Mouse (Mus musculus): ENCODE data around the gene BC035044. TPM values are rescaled to one million over a fixed set of nuclear protein-coding genes. Genes with fewer than 3 reads are reported as not detected.

The BC035044 gene
- polyA plus RNA-seq, 1 experiment from 2014 or later = 0.59 TPM

DNA sequence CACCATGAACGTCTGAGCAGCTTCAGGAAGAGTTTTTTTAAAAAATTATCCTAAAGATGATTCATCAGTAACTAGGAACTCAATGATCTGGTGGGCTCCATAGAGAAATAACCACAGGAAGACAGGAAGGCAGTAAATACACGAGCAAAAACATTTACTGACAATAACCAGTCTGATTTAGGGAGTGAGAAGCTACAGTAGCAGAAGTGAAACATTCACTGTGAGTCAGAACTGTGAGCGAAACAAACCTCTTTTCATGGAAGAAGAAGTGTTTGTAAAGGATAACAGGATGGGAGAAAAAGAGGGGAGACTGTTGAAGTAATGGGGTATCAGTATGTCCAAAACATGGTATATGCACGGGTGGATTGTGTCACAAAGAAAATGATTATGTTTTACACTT, 61.1 kb downstream of the BC035044 start:
- no peak for TF ChIP-seq CTCF (IDR thresholded peaks at IDR 0.05; ENCODE audit: low read depth)
- no peak for TF ChIP-seq EP300 (optimal IDR thresholded peaks at IDR 0.05)
- no peak overlapping the region for H3K4me2 ChIP-seq (replicated peaks; ENCODE audit: low read depth)
- DNase-seq (ENCODE audit: low spot score) (no peak), ATAC-seq (ENCODE audit: low FRiP score, low TSS enrichment) (no peak)
- H3K9ac ChIP-seq (ENCODE audit: low read length) = no peak overlapping the region
- no peak overlapping the region for H3K4me3 ChIP-seq (ENCODE audit: low read depth, low read length)
- no peak overlapping the region for H3K27ac ChIP-seq (replicated peaks)
- H3K9me3 ChIP-seq (ENCODE audit: control insufficient read depth, low read length) = no peaks in the 10 kb centered on the region
- WGBS = 54% methylated on average over 4 of the region's 4 CpGs
- H3K4me1 ChIP-seq (replicated peaks; ENCODE audit: control insufficient read depth, insufficient read depth) = no peaks in the 10 kb centered on the region; the same call in 1 of the 2 replicates
- H3K27me3 ChIP-seq (ENCODE audit: control insufficient read depth, insufficient read depth, low read length) = no peaks in the 10 kb centered on the region
- no peaks in the 10 kb centered on the region for H3K36me3 ChIP-seq (ENCODE audit: control insufficient read depth, insufficient read depth, low read length)

DNA sequence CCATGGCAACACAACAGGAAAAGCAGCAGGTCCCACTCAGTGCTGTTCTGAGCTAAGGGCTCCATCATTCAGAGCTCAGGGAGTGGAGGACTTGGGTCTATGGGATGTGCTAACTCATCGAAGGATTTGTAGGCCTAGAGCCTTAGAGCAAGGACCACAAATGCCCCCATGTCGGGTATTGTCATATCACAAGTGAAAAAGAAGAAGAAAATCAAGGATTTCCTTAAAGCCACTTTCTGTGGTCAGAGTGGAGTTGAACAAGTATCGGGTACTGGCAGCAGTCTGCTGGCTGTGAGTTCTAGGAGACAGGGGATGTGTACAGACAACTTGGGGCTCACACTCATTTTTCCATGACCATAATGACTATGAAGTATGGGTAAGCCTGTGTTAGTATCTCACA, 64.1 kb downstream of the BC035044 start:
- Histone ChIP-seq H3K4me1 (replicated peaks; ENCODE audit: control insufficient read depth, insufficient read depth) (no peaks in the 10 kb centered on the region; the same call in 1 of the 2 replicates), H3K4me3 (ENCODE audit: low read depth, low read length) (no peak overlapping the region), H3K27ac (replicated peaks) (no peak overlapping the region), H3K9ac (ENCODE audit: low read length) (no peak overlapping the region), H3K27me3 (ENCODE audit: control insufficient read depth, insufficient read depth, low read length) (no peaks in the 10 kb centered on the region), H3K9me3 (ENCODE audit: control insufficient read depth, low read length) (no peaks in the 10 kb centered on the region), H3K36me3 (ENCODE audit: control insufficient read depth, insufficient read depth, low read length) (no peaks in the 10 kb centered on the region), H3K4me2 (replicated peaks; ENCODE audit: low read depth) (no peak overlapping the region)
- ATAC-seq (ENCODE audit: low FRiP score, low TSS enrichment) (no peak), DNase-seq (ENCODE audit: low spot score) (no peak)
- 79% methylated on average over 3 of the region's 3 CpGs for WGBS
- TF ChIP-seq EP300 (optimal IDR thresholded peaks at IDR 0.05) = no peak
- TF ChIP-seq CTCF (IDR thresholded peaks at IDR 0.05; ENCODE audit: low read depth) = no peak

DNA sequence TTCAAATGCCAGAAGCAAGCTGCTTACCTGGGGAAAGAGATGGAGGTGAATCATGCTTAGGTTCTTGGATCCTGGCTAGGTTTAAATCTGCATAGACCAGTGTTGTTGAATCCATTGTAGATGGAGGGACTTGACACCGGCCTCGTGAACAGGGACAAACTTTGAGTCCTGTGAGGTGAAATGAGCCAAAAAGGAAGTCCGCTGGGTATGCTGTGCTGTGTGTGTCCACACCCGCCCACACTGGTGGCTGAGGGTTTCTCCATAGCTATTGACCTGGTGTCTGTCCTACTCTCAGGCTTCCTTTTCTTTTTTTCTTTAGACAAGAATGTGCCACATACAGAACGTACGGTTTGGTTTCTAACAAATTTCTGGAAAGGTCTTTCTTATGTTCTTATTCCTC, 64.8 kb downstream of the BC035044 start, which contains the start of the genes Gm44511 and Klrb1b:
TSS of gene Gm44511 (minus strand) at position 184 of the 400 bp plus-strand sequence.
TSS of gene Klrb1b (minus strand) at position 200 of the 400 bp plus-strand sequence.
- ATAC-seq (ENCODE audit: low FRiP score, low TSS enrichment) (no peak), DNase-seq (ENCODE audit: low spot score) (no peak)
- 82% methylated on average over 6 of the region's 6 CpGs for WGBS
- H3K4me1 ChIP-seq (replicated peaks; ENCODE audit: control insufficient read depth, insufficient read depth) = no peaks in the 10 kb centered on the region; the same call in 1 of the 2 replicates
- no peaks in the 10 kb centered on the region for H3K9me3 ChIP-seq (ENCODE audit: control insufficient read depth, low read length)
- no peak within 1 kb of the TSS for H3K4me3 ChIP-seq (ENCODE audit: low read depth, low read length)
- H3K27me3 ChIP-seq (ENCODE audit: control insufficient read depth, insufficient read depth, low read length) = no peaks in the 10 kb centered on the region
- no peak within 1 kb of the TSS for H3K27ac ChIP-seq (replicated peaks)
- H3K36me3 ChIP-seq (ENCODE audit: control insufficient read depth, insufficient read depth, low read length) = no peaks in the 10 kb centered on the region
- H3K9ac ChIP-seq (ENCODE audit: low read length) = no peak within 1 kb of the TSS
- no peak for TF ChIP-seq CTCF (IDR thresholded peaks at IDR 0.05; ENCODE audit: low read depth)
- TF ChIP-seq EP300 (optimal IDR thresholded peaks at IDR 0.05) = no peak
- H3K4me2 ChIP-seq (replicated peaks; ENCODE audit: low read depth) = no peak within 1 kb of the TSS

DNA sequence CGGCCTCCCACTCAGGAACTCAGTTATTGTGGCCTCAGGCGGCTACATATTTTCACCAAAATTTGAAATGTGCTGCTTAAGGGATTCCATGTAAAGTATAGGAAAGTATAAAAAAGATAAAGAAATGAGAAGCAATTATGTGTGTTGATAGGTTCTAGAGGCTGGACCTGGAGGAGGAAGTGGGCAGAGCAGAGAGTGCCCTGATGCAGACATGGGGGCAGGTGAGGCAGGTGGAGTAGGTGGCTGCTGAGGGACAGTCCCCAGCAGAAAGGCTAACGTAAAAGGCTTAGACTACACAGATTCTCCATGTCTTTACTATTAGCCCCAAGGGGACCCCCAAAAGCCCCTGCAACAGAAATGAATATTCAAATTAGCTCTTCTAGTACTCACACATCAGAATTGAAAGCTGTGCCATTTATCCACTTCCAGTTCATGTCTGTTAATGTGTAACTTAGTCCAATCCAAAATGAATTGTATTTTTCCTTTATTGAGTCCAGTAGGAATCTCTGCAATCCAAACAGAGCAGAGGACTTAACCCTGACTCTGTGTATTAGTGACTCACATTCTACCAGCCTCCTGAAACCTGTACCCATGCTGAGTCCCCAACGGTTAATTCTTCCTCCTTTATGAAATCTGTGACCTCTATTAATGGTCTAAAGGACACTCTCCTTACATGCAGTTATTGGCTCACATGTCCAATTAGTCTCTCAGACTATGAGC, 72.7 kb downstream of the BC035044 start:
- H3K4me1 ChIP-seq (replicated peaks; ENCODE audit: control insufficient read depth, insufficient read depth) = no peaks in the 10 kb centered on the region
- no peaks in the 10 kb centered on the region for H3K36me3 ChIP-seq (ENCODE audit: control insufficient read depth, insufficient read depth, low read length)
- H3K4me3 ChIP-seq (ENCODE audit: low read depth, low read length) = no peak overlapping the region
- H3K27me3 ChIP-seq (ENCODE audit: control insufficient read depth, insufficient read depth, low read length) = no peaks in the 10 kb centered on the region
- no peak overlapping the region for H3K9ac ChIP-seq (ENCODE audit: low read length)
- TF ChIP-seq EP300 (optimal IDR thresholded peaks at IDR 0.05) = no peak
- no peak for TF ChIP-seq CTCF (IDR thresholded peaks at IDR 0.05; ENCODE audit: low read depth)
- DNase-seq (ENCODE audit: low spot score) (no peak), ATAC-seq (ENCODE audit: low FRiP score, low TSS enrichment) (no peak)
- H3K9me3 ChIP-seq (ENCODE audit: control insufficient read depth, low read length) = no peaks in the 10 kb centered on the region
- no peak overlapping the region for H3K4me2 ChIP-seq (replicated peaks; ENCODE audit: low read depth)
- H3K27ac ChIP-seq (replicated peaks) = no peak overlapping the region
- WGBS = 76% methylated on average over 4 of the region's 4 CpGs

DNA sequence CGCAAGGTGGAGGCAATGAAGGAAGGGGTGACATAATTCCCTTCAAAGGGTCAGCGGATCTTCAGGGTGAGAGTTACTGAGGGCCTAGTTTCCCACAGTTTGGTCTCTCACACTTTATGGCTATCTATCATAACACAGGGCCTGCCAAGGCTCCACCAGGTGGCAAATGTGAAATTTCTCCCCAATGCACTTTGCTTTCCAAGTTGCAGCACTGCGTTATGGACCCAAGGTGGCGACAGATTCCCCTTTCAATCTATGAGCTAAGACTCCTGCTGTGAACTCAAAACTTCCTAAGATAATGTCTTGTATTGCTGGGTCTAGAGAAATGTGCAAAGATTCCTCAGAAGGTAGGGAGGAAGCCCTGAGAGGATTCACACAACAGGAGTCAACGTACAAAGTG, 82.4 kb downstream of the BC035044 start:
- H3K9ac ChIP-seq (ENCODE audit: low read length) = no peak overlapping the region
- ATAC-seq (ENCODE audit: low FRiP score, low TSS enrichment) = 0 out of 2 replicates have a peak, but pooled peaks have one; percentile 45
- H3K27ac ChIP-seq (replicated peaks) = no peak overlapping the region
- no peaks in the 10 kb centered on the region for H3K9me3 ChIP-seq (ENCODE audit: control insufficient read depth, low read length)
- 84% methylated on average over 5 of the region's 5 CpGs for WGBS
- no peak overlapping the region for H3K4me3 ChIP-seq (ENCODE audit: low read depth, low read length)
- no peaks in the 10 kb centered on the region for H3K4me1 ChIP-seq (replicated peaks; ENCODE audit: control insufficient read depth, insufficient read depth)
- peak; percentile 53 for DNase-seq (ENCODE audit: low spot score)
- H3K4me2 ChIP-seq (replicated peaks; ENCODE audit: low read depth) = no peak overlapping the region
- H3K36me3 ChIP-seq (ENCODE audit: control insufficient read depth, insufficient read depth, low read length) = no peaks in the 10 kb centered on the region
- TF ChIP-seq EP300 (optimal IDR thresholded peaks at IDR 0.05) (no peak), CTCF (IDR thresholded peaks at IDR 0.05; ENCODE audit: low read depth) (peak; percentile 77)
- no peaks in the 10 kb centered on the region for H3K27me3 ChIP-seq (ENCODE audit: control insufficient read depth, insufficient read depth, low read length)

DNA sequence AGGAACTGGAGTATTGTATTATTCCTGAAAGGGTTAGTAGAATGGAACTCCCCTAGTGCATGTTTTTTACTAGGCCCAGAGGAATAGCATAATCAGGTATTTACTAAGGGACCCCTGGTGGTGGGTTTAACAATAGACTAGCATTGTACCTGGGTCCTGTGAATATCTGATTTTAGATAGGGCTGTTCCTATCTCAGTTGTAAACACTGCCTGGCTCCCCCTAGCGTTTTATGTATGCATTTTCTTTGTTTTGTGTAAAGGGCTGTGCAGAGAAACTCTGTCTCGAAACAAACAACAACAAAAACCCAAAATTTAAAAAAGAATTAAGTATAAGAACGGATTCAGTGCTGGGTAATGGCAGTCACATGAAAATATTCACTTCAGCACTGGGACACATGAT, 83.9 kb downstream of the BC035044 start:
- 62% methylated on average over 3 of the region's 3 CpGs for WGBS
- DNase-seq (ENCODE audit: low spot score) = no peak
- Histone ChIP-seq H3K27me3 (ENCODE audit: control insufficient read depth, insufficient read depth, low read length) (no peaks in the 10 kb centered on the region), H3K4me1 (replicated peaks; ENCODE audit: control insufficient read depth, insufficient read depth) (no peaks in the 10 kb centered on the region), H3K4me2 (replicated peaks; ENCODE audit: low read depth) (no peak overlapping the region), H3K9ac (ENCODE audit: low read length) (no peak overlapping the region), H3K4me3 (ENCODE audit: low read depth, low read length) (no peak overlapping the region), H3K36me3 (ENCODE audit: control insufficient read depth, insufficient read depth, low read length) (no peaks in the 10 kb centered on the region), H3K9me3 (ENCODE audit: control insufficient read depth, low read length) (no peaks in the 10 kb centered on the region), H3K27ac (replicated peaks) (no peak overlapping the region)
- no peak for ATAC-seq (ENCODE audit: low FRiP score, low TSS enrichment)
- TF ChIP-seq CTCF (IDR thresholded peaks at IDR 0.05; ENCODE audit: low read depth) = peak; percentile 57
- TF ChIP-seq EP300 (optimal IDR thresholded peaks at IDR 0.05) = no peak

Measured in stomach, postnatal 0 days (tissue).